Mouse (Mus musculus) embryo, embryonic 11 days (tissue): ENCODE measurements around the gene Irf2bp1.

Experiments
- DNase-seq: peaks from one replicate; pipeline ENCODE4 v3.0.0-alpha.2; 2015

Gene Irf2bp1

DNA sequence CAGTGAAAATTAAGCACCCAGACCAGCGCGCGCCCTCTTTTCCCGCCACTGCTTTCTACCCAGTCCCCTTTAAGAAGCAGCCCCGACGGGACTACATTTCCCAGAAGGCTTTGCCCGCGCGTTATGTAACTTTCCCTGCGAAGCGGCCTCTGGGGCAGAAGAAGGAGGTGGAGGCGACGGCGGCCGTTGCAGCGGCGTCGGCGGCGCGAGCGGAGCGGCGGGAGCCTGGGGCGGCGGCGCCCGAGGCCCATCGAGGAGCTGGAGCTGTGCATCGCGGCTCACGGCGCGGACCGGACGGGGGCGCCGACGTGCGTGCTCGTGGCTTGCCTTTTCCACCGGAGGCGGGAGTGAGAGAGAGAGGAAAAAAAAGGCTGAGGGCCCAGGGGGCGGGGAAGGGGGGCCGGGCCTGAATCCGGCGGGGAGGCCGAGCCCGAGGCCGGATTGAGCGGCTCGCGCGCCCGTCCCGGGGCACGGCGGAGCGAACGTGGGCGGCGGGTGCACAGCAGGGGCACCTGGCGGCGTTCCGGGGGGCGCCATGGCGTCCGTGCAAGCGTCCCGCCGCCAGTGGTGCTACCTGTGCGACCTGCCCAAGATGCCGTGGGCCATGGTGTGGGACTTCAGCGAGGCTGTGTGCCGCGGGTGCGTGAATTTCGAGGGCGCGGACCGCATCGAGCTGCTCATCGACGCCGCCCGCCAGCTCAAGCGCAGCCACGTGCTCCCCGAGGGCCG is at the start of gene Irf2bp1:
TSS of gene Irf2bp1 (plus strand) at position 143 of the 729 bp plus-strand sequence.
- peak; percentile 96 for DNase-seq

DNA sequence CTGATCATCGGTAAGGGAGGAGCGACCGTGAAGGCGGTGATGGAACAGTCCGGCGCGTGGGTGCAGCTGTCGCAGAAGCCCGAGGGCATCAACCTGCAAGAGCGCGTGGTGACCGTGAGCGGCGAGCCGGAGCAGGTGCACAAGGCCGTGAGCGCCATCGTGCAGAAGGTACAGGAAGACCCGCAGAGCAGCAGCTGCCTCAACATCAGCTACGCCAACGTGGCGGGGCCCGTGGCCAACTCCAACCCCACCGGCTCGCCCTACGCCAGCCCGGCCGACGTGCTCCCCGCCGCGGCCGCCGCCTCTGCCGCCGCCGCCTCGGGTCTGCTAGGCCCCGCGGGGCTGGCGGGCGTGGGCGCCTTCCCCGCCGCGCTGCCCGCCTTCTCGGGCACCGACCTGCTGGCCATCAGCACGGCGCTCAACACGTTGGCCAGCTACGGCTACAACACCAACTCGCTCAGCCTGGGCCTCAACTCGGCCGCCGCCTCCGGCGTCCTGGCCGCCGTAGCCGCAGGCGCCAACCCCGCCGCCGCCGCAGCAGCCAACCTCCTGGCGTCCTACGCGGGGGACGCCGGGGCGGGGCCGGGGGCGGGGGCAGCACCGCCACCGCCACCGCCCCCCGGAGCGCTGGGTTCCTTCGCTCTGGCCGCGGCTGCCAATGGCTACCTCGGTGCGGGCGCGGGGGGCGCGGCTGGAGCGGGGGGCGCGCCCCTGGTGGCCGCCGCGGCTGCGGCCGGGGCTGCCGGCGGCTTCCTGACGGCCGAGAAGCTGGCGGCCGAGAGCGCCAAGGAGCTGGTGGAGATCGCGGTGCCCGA is 46.1 kb upstream of the Irf2bp1 start:
- DNase-seq: peak; percentile 78

DNA sequence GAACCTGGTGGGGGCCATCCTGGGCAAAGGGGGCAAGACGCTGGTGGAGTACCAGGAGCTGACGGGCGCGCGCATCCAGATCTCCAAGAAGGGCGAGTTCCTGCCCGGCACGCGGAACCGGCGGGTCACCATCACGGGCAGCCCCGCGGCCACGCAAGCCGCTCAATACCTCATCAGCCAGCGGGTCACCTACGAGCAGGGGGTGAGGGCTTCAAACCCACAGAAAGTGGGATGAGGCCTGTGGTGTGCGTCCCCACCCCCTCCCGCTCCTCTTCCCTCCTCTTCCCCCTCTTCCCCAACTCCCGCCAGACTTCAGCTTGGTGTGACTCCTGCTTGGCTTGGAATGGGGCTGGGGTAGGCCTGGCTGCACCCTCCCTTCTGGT is 45.5 kb upstream of the Irf2bp1 start:
- DNase-seq: no peak

DNA sequence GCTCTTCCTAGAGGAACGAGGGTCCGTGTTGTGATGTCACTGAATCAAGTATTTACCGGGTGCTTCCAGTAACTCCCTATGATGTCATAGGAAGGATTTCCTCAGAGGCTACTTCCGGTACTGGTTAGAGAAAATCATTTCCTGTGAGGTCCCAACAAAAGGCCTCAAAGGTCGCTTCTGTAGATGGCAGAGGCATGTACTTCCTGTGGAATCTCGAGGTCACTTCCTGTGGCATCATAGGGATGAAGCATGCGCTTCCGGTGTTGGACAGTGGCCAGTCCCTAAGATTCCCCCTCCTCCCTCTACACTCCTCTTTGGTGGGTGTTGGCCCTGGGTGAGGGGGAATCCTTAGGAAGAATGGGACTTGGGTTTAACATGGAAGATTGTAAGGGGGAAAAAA is 44.4 kb upstream of the Irf2bp1 start:
- DNase-seq: peak; percentile 30

DNA sequence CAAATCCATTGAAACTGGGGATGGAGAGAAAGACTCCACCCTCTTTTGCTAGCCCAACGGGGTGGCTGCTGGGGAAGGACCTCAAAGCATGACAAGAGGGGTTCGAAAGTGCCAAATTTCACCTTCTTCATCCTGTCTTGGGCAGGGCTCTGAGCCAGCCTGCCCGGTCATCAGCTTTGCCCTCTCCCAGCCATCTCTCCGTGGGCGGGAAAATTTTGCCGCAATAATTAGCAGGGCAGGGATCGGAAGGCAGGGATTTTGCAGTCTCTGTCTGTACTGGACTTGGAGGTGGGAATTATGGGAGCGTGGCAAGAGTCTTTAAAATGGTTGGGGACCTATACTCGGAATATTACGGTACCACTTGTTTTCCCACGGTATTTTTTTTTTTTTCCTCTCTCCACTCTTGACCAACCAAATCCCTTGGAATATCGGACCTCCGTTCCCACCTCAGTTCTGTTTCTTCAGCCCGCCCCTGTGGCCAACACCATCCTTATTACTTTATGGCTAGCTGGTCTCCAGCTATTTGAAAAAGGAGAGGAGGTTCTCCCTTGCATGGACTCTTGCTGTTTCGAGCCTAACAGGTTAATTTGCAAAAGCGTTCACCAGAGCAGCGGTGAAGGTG is 41.6 kb upstream of the Irf2bp1 start:
- DNase-seq: peak; percentile 53

DNA sequence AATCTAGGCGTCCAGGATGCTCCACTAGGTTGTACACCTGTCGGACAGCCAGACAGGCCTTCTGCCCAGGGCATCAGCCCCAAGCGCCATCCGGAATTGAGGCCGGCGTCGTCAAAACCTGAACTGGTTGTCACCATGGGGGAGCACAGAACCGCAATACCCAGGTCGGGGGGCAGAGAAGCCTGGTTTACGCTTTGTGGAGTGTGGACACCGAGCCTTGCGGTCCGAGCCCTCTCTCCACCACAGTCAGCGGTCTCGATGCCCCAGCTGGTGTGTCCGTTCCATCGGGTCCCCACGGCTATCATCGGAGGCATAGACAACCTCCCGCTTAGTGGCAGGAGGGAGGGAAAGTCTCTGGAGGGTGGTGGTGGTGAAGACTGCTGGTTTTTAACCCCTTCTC is 41.0 kb upstream of the Irf2bp1 start:
- no peak for DNase-seq

DNA sequence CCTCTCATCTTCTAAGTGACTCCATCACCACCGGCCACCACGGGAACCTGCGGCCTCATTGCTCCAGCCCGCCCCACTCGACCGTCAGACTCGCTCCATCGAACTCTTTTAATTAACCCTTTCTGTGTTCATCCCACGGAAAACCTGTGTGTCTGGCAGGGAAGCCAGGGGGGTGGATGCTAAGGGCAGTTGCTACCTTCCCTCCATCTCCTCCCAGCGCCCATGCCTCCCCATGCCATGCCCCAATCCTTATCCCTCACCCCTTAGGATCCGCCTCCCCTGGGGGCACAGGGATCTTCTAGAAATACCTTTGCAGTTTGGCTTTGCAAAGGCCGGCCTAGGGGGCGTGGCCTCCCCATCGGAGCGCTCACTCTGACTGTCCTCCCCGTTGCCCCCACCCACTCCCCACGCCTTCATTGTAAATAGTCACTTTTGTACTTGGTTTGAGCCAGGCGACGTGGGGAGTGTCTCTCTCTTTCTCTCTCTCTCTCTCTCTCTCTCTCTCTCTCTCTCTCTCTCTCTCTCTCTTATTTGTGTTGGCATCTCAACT is 40.5 kb upstream of the Irf2bp1 start:
- DNase-seq: no peak

DNA sequence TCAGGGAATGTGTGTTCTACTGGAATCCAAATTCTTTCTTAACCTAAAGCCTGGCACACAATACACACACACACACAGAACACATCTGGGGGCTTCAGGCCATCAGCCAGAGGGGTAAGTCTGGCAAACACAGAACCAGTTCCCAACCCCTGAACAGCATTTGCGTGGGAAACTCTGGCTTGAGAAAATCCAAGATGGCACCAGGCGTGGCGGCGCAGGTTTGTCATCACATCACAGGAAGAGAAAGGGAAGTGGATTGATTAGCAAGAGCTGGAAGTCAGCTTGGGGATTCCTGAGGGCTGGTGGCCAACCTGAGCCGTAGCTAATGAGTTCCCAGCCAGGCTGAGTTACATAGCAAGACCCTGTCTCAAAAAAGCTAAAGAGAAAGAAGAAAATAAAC is 38.5 kb upstream of the Irf2bp1 start:
- DNase-seq: no peak

DNA sequence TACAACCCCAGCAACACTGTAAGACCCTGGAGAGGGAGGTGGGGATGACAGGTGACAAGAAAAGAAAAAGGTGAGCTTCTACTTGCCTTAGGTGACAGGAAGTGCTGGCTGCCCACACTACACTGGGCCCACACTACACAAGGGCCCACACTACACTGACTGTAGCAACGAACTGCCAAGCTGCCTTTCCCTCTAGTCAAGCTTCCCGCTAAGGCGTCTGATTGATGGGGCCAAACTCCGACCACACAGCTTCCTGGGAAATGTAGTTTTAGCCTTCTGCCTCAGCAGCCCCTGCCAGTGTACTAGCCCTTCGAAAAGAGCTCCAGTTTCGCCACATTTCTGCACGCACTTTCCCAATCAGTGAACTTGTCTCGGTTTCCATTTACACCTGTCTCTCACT is 36.2 kb upstream of the Irf2bp1 start:
- DNase-seq: no peak

DNA sequence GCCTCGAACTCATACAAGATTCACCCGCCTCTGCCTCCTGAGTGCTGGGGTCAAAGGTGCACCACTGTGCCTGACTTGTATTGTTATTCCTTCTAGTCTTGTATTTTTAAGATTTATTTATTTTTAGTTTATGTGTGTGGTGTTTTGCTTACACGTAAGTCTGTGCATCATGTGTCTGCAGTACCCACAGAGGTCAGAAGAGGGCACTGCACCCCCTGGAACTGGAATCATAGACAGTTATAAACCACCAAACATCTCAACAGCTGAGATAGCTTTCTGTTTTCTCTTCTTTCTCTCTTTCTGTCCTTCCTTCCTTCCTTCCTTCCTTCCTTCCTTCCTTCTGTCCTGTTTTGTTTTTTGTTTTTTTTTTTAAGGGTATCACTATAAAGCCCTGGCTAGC is 32.9 kb upstream of the Irf2bp1 start:
- no peak for DNase-seq

DNA sequence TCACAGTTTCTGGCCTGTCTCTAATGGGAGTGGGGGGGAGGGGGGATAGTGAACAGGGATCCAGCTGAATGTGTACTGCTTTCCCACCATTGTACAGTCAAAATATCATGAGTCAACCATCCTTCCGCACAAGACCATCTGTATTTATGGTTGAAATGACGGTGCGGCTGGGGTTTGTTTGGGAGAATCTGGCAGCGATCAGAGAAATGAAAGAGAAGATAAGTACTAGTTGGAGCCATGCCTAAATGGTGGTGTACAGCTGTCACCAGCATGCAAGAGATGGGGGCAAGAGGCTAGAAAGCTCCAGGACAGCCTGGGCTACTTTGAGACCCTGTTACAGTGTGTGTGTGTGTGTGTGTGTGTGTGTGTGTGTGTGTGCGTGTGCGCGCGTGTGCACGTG is 25.5 kb upstream of the Irf2bp1 start:
- no peak for DNase-seq

DNA sequence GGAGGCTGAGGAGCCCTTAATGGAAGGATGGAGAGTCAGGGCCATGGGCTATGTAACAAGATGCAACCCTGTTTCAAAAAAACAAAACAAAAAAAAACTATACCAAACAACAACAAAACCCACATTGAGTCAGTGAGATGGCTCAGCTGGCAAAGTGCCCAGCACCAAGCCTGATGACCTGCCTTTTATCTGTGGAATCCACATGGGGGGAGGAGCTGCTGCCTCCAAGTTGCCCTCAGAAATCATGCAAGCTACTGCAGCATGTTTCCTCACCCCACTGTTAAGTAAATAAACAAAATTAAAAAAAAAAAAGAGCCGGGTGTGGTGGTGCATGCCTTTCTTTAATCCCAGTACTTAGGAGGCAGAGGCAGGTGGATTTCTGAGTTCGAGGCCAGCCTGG is 17.3 kb upstream of the Irf2bp1 start:
- no peak for DNase-seq

DNA sequence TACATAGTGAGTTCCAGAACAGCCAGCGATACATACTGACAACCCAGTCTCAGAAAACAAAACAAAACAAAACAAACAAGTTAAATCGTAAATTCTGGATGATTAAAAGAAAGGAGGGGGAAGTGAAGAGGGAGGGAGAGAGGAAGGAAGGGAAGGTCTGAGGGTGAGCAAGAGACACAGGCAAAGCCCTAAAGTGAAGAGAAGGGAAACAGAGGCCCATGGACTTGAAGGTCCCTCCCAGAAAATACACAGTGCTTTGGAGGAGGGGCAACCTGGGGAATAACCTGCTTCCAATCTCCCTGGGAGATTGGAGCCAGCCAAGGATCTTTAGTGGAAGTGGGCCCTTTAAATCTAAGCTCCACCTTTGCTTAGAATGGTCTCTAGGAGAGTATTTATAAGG is 16.7 kb upstream of the Irf2bp1 start, which contains the start of gene Nanos2:
TSS of gene Nanos2 (plus strand) at position 301 of the 400 bp plus-strand sequence.
- no peak for DNase-seq

DNA sequence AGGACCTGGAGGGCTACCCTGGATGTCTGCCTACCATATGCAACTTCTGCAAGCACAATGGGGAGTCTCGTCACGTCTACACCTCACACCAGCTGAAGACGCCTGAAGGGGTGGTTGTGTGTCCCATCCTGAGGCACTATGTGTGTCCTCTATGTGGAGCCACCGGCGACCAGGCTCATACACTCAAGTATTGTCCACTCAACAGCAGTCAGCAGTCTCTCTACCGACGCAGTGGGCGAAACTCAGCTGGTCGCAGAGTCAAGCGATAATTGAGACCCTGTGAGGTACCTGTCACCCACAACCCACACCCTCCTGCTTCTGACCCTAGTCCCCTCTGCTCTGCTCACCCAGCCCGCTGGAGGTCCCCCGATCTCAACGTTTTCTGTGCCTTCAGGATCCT is 16.1 kb upstream of the Irf2bp1 start:
- DNase-seq: no peak

DNA sequence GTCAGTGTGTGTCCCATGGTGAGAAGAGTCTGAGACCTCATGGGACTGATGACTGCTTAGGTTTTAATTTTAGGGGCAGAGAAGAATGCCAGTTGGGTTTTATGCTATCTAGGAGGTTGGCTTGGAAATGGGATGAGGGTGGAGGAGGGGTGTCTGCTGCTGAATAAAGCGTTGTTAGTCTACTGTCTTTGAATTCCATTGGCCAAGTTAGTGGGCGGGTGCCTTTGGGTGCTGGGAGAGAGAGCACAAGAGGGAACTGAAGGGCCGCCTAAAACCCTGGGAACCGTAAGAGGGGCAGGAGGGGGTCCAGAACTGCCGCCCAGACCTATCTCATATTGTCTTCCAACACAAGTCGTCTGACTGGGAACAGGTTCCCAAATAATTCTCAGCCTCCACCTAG is 15.1 kb upstream of the Irf2bp1 start:
- no peak for DNase-seq

DNA sequence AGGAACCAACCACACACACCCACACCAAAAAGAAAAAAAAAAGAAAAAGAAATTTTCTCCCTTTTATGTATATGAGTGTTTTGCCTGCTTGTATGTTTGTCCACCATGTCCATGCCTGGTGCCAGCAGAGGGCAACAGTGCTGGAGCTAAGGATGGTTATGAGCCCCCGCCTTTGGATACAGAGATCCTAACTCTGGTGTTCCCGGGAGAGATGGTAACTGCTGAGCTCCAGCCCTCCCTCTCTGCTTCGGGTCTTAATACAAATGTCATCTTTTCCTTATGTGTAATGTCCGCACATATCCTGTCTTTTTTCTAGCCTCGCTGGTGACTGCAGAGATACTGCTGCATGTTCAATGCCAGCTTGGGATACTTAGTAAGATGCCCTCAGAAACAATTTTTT is 13.8 kb upstream of the Irf2bp1 start:
- DNase-seq: peak; percentile 50

DNA sequence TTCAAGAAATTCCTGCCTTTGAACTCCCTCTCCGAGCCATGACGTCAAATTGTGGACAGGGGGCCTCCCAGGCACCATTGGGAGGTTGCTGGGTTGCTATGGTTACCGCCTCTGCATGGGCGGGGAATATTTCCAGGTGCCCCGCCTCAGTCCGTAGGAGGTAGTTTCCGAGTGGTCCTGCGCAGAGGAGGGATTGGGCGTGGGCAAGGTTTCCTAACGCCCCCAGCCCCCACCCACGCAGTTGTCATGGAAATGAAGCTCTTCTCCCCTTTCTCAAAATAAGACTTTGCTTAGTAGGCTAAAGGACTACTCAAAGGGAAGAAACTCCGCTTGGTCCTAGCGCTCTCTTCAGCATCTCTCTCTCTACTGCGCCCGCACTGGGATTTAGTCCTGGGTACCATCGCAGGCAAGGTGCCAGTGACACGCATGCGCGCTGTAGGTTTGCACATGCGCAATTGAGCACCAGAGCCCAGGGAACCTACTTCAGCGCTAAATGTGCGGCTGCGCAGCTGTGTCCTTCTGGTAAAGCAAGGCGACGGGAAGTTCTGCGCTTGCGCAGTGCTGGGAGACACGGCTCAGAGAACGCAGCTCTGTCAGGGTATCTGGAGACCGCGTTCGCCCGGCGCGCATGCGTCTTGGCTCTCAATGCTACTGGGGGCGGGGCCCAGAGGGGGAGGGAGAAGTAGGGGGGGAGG is 13.1 kb upstream of the Irf2bp1 start, which contains the start of gene Mypop:
TSS of gene Mypop (plus strand) at position 645 of the 695 bp plus-strand sequence.
- peak; percentile 100 for DNase-seq

DNA sequence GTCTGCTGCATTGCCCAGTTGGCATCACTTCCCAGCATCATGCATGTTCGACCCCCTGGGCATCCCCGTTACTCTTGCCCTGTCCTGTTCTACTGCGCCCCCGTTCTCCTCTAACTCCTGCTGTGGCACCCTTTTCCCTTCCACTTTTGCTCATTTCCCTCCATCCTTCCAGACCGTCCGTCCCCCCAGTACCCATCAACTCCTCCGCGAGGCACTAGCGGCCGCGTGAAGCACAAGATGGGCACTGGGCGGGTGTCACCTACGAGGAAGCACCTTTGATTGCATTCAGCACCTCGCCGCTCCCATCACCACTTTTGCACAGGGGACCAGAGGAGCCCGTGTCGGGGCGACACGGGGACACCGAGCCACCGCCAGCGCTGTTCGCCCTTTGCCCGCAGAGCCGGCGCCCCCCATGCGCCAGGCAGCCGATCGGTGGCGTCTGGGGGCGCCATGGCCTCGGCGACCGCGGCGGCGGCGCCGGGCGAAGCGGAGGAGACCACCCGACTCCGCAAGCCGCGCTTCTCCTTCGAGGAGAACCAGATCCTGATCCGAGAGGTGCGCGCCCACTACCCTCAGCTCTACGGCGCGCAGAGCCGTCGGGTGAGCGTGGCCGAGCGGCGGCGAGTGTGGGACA is 12.1 kb upstream of the Irf2bp1 start:
- peak; percentile 46 for DNase-seq

DNA sequence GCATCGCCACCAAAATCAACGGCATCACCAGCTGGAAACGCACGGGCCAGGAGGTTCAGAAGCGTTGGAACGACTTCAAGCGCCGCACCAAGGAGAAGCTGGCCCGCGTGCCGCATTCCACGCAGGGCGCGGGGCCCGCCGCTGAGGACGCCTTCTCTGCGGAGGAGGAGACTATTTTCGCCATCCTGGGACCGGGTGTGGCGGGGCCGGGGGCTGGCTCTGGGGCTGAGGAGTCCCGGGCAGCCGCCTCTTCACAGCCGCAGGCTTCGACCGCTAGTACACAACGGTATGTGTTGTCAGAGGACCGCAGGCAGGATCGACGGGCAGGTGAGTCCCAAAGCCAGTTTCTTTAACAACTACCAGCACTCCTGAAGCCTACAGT is 11.6 kb upstream of the Irf2bp1 start:
- no peak for DNase-seq

DNA sequence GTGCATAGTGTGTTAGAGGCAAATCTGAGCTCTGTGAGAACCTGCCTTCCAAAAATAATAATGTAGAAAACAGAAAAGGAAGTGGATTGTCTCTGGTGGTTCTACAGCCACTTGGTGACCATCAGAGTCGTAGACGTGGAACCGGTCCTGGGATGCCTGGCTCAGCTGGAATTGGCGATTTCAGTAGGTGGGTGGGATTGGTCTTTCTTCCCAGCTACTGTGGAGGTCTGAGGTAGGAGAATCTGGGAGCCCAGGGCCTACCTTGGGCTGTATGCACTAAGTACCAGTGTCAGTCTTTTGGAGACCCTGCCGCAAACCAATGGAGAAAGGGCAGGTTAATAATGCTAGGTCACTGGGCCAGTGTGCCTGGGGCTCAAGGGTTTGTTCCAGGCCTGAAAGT is 10.8 kb upstream of the Irf2bp1 start:
- DNase-seq: no peak

DNA sequence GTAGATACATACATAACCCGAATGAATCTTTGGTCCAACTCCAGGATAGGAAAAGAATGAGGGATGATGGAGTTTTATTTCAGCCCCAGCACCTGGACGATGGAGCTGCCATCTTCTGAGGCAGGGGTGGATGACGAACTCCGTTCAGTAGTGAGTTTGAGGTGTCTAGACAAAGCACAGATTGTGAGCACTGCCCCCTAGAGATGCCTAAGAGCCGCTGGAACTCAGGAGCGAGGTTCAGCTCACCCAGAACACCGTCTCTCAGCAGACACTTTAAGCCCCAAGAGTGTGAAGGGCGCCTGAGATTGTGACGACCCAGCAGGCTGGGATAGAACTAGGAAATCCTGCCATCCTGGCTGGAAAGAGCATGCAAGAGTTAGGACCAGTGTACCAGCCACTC is 5.0 kb upstream of the Irf2bp1 start:
- DNase-seq: no peak

DNA sequence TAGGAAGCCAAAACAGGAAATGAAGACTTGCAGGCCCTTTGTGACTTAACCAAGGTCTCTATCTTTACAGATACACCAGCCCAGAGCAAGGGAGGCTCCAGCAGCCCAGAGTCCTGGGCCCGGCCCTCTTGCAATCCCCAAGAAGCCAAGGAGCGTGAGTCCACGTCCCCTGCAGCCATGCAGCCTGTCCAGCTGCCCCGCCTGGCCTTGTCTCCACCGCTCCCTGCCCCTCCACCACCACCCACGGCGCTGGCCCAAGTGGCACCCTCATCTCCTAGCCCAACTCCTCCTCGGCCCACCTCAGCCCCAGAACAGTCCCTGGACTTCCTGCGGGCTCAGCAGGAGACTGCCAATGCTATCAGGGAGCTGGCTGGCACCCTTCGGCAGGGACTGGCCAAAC is 3.4 kb upstream of the Irf2bp1 start:
- DNase-seq: no peak
